Mouse (Mus musculus) hindbrain, embryonic 13.5 days (tissue): Measurements from ENCODE around the gene Clec2l. TPM values are rescaled to one million over a fixed set of nuclear protein-coding genes. Genes with fewer than 3 reads are reported as not detected.

Source experiments
- polyA plus RNA-seq: library from polyadenylated mRNA; unstranded; fragments of >200 nt; fragmentation: Nextera tagmentation; extraction: Ambion mirVana; gene quantifications from 2 replicates; pipeline ENCODE4 v1.2.1, GENCODE M21; 2015

The Clec2l gene
- polyA plus RNA-seq, 1 experiment from 2014 or later, result 8.9 TPM

Other genes starting within 250 kb of the Clec2l start
- 25.6 and 27.8 TPM in 2 replicates for gene Ubn2, start 229.1 kb upstream of the Clec2l start, polyA plus RNA-seq
- gene Fmc1, start 129.6 kb upstream of the Clec2l start, polyA plus RNA-seq, result 161 and 163 TPM in 2 replicates
- 42.4 and 47.3 TPM in 2 replicates for gene Luc7l2, start 111.7 kb upstream of the Clec2l start, polyA plus RNA-seq
- 0.05 and 0.14 TPM in 2 replicates for gene Klrg2, start 25.8 kb upstream of the Clec2l start, polyA plus RNA-seq
- gene Tbxas1, start 212.3 kb downstream of the Clec2l start, polyA plus RNA-seq, result 2.6 and 2.7 TPM in 2 replicates
- gene Hipk2, start 213.1 kb downstream of the Clec2l start, polyA plus RNA-seq, result 39.6 and 42.1 TPM in 2 replicates